In genomic region chr11:116385999-116386398, GRCm38 (mm10) we compare ENCODE assay signal across 15 mouse cellular contexts. TPM values are rescaled to one million over a fixed set of nuclear protein-coding genes. Genes with fewer than 3 reads are reported as not detected.
DNase-seq lines count a peak whose midpoint lies in the region; ATAC-seq and TF ChIP-seq lines count a peak whose summit lies in the region.
"Had no signal": no experiment of that assay in that cellular context is flagged by ENCODE, and none has a peak within 500 bp of the region (broad histone marks: within the 10 kb centered on the region; RNA-seq: fewer than 3 reads in every experiment).

No protein-coding gene starts in this region.

- intact Hi-C loops in heart, postnatal 10 days (cut with DNase I), result no loop called here
- intact Hi-C loops in left cerebral cortex, postnatal 4 days (cut with DNase I), result no loop called here
- intact Hi-C loops in left cerebral cortex, adult 2 months (cut with DNase I), result no loop called here

- ATAC-seq in heart, embryonic 11.5 days (replicated peaks; ENCODE audit: insufficient number of reproducible peaks, low FRiP score, low TSS enrichment), result no peak
- ATAC-seq in forebrain, postnatal 0 days, result no peak

- no peak overlapping the region for H3K4me3 ChIP-seq in heart, embryonic 11.5 days (ENCODE audit: low read depth, low read length)
- H3K4me3 ChIP-seq in left cerebral cortex, adult 2 months, result no peak overlapping the region
- H3K4me3 ChIP-seq in forebrain, postnatal 0 days (ENCODE audit: low read depth, low read length), result no peak overlapping the region
- H3K4me3 ChIP-seq: hindbrain, embryonic 15.5 days; midbrain, embryonic 12.5 days; neural tube, embryonic 13.5 days had no signal

- H3K36me3 ChIP-seq in heart, embryonic 11.5 days (ENCODE audit: control insufficient read depth, insufficient read depth, low read length), result no peaks in the 10 kb centered on the region
- H3K36me3 ChIP-seq in forebrain, postnatal 0 days (ENCODE audit: insufficient read depth), result peaks cover 20% of the 10 kb centered on the region; the same call in 1 of the 2 replicates
- H3K36me3 ChIP-seq: hindbrain, embryonic 15.5 days had no signal

- no peaks in the 10 kb centered on the region for H3K27me3 ChIP-seq in heart, embryonic 11.5 days (ENCODE audit: control insufficient read depth, insufficient read depth, low read length)
- H3K27me3 ChIP-seq in forebrain, postnatal 0 days (ENCODE audit: insufficient read depth, low read length), result no peaks in the 10 kb centered on the region
- H3K27me3 ChIP-seq: hindbrain, embryonic 15.5 days; midbrain, embryonic 12.5 days; neural tube, embryonic 13.5 days had no signal

- H3K27ac ChIP-seq in heart, embryonic 11.5 days (ENCODE audit: low read depth, low read length), result no peak overlapping the region
- H3K27ac ChIP-seq in left cerebral cortex, adult 2 months, result no peak overlapping the region
- H3K27ac ChIP-seq in forebrain, postnatal 0 days (ENCODE audit: low read depth, low read length), result no peak overlapping the region
- H3K27ac ChIP-seq: hindbrain, embryonic 15.5 days; midbrain, embryonic 12.5 days had no signal

- H3K4me1 ChIP-seq in heart, embryonic 11.5 days (ENCODE audit: control insufficient read depth, insufficient read depth, low read length), result peaks cover 19% of the 10 kb centered on the region
- 0 out of 2 replicates have a peak, but pooled peaks cover 3% of the 10 kb centered on the region for H3K4me1 ChIP-seq in forebrain, postnatal 0 days (ENCODE audit: insufficient read depth)

- no peaks in the 10 kb centered on the region for H3K9me3 ChIP-seq in heart, embryonic 11.5 days (replicated peaks; ENCODE audit: control insufficient read depth, low read length)
- H3K9me3 ChIP-seq in forebrain, postnatal 0 days (ENCODE audit: low read length), result no peaks in the 10 kb centered on the region
- H3K9me3 ChIP-seq: hindbrain, embryonic 15.5 days; midbrain, embryonic 12.5 days; neural tube, embryonic 13.5 days had no signal

- no peak overlapping the region for H3K4me2 ChIP-seq in heart, embryonic 11.5 days
- no peak overlapping the region for H3K4me2 ChIP-seq in forebrain, postnatal 0 days (ENCODE audit: low read depth)
- H3K4me2 ChIP-seq: hindbrain, embryonic 15.5 days; liver, embryonic 11.5 days; midbrain, embryonic 12.5 days; neural tube, embryonic 13.5 days had no signal

- TF ChIP-seq CTCF in left cerebral cortex, adult 2 months (IDR thresholded peaks at IDR 0.05), result no peak
- TF ChIP-seq CTCF in forebrain, postnatal 0 days (IDR thresholded peaks at IDR 0.05; ENCODE audit: low read depth), result no peak

- 0 out of 2 replicates have a peak overlapping the region, but pooled peaks have one; percentile 28 for H3K9ac ChIP-seq in heart, embryonic 11.5 days (ENCODE audit: low read depth, low read length)
- H3K9ac ChIP-seq in forebrain, postnatal 0 days, result no peak overlapping the region
- H3K9ac ChIP-seq: hindbrain, embryonic 15.5 days; neural tube, embryonic 13.5 days had no signal

- WGBS in heart, embryonic 11.5 days (ENCODE audit: insufficient replicate concordance), result 40% methylated on average over 5 of the region's 5 CpGs
- WGBS in forebrain, postnatal 0 days, result 39% methylated on average over 5 of the region's 5 CpGs

- peak; percentile 78 to 85 for DNase-seq in cerebellum, postnatal 10 days
- DNase-seq in cerebellum, adult 18-20 months, result no peak
- DNase-seq in heart, postnatal 10 days, result no peak
- peak; percentile 72 for DNase-seq in left cerebral cortex, postnatal 4 days
- DNase-seq in left cerebral cortex, adult 2 months (ENCODE audit: extremely low spot score in 1 of 2, low spot score in 2 of 2), result no peak
- DNase-seq in forebrain, postnatal 0 days, result peak; percentile 16
- no peak for DNase-seq in layer of hippocampus, adult 9-10 months (ENCODE audit: low spot score)
- DNase-seq: adrenal gland, adult 8-10 months; heart, adult 18-20 months; thymus, adult 18-20 months had no signal

RNA-seq across cellular contexts. Expression of gene Rnf157, which starts 26.8 kb away (rescaled TPM):
- polyA plus RNA-seq in heart, embryonic 11.5 days (2014; fragmentation: Nextera tagmentation; extraction: Ambion mirVana), result 8.6 and 9.2 TPM in 2 replicates
- total RNA-seq in heart, postnatal 10 days (2021), result 10 to 100 TPM; 10.0 TPM
- 100 to 1,000 TPM; 187 to 192 TPM for total RNA-seq in left cerebral cortex, postnatal 4 days (2021)
- total RNA-seq in left cerebral cortex, adult 2 months (2021), result 100 to 1,000 TPM; 256 to 285 TPM
- total RNA-seq in forebrain, postnatal 0 days (2014; rRNA removed), result 92.7 and 105 TPM in 2 replicates
- 47.3 and 56.7 TPM in 2 replicates for polyA plus RNA-seq in forebrain, postnatal 0 days (2015; fragmentation: Nextera tagmentation; extraction: Ambion mirVana)

RNA-seq across cellular contexts. Expression of gene Ubald2, which starts 47.9 kb away (rescaled TPM):
- polyA plus RNA-seq in heart, embryonic 11.5 days (2014; fragmentation: Nextera tagmentation; extraction: Ambion mirVana), result 60.6 and 68.3 TPM in 2 replicates
- 10 to 100 TPM; 47.2 to 49.4 TPM for total RNA-seq in heart, postnatal 10 days (2021)
- total RNA-seq in left cerebral cortex, postnatal 4 days (2021), result 10 to 100 TPM; 43.3 to 45.8 TPM
- 10 to 100 TPM; 27.2 to 28.0 TPM for total RNA-seq in left cerebral cortex, adult 2 months (2021)
- 88.0 and 127 TPM in 2 replicates for total RNA-seq in forebrain, postnatal 0 days (2014; rRNA removed)
- polyA plus RNA-seq in forebrain, postnatal 0 days (2015; fragmentation: Nextera tagmentation; extraction: Ambion mirVana), result 50.6 and 68.5 TPM in 2 replicates

RNA-seq across cellular contexts. Expression of gene Foxj1, which starts 50.8 kb away (rescaled TPM):
- polyA plus RNA-seq in heart, embryonic 11.5 days (2014; fragmentation: Nextera tagmentation; extraction: Ambion mirVana), result 0.07 TPM in 1 of 2 replicates, not detected in the other
- not detected for total RNA-seq in heart, postnatal 10 days (2021)
- total RNA-seq in left cerebral cortex, postnatal 4 days (2021), result 1 to 10 TPM; 6.6 to 9.3 TPM
- total RNA-seq in left cerebral cortex, adult 2 months (2021), result 1 to 10 TPM; 4.2 to 4.4 TPM
- total RNA-seq in forebrain, postnatal 0 days (2014; rRNA removed), result 24.8 and 37.6 TPM in 2 replicates
- polyA plus RNA-seq in forebrain, postnatal 0 days (2015; fragmentation: Nextera tagmentation; extraction: Ambion mirVana), result 15.7 and 19.9 TPM in 2 replicates

Comparison
In these comparisons a context has a peak if more than half of its experiments do, and no peak if none do; other contexts are left out.
1. DNase-seq: peak in cerebellum, postnatal 10 days (2 of 2), left cerebral cortex, postnatal 4 days (single experiment) and forebrain, postnatal 0 days (single experiment); none in cerebellum, adult 18-20 months (0 of 2), heart, postnatal 10 days (0 of 2), left cerebral cortex, adult 2 months (0 of 2) and layer of hippocampus, adult 9-10 months (single experiment).
2. RNA of gene Foxj1, which starts 50.8 kb away (total RNA-seq): 24.8 to 37.6 TPM in forebrain, postnatal 0 days, 6.6 to 9.3 TPM in left cerebral cortex, postnatal 4 days and 4.2 to 4.4 TPM in left cerebral cortex, adult 2 months; not detected in heart, postnatal 10 days; every median in the first group is over 4 times any median in the second.